Mouse (Mus musculus) B cell, adult 2 months (primary cell): ENCODE data around the gene Tarbp2.

Experiments used
- DNase-seq, 2 experiments: peaks; one replicate each; pipeline ENCODE4 v3.0.0; 2022

The Tarbp2 gene

GRCm38 (mm10) chr15:102526111-102527002, 8.4 kb downstream of the Tarbp2 start:
- no peak for DNase-seq

- DNase-seq = peak; percentile 35 to 41
Measured at GRCm38 (mm10) chr15:102527936-102528335, 9.9 kb downstream of the Tarbp2 start.

GRCm38 (mm10) chr15:102528396-102528795, 10.4 kb downstream of the Tarbp2 start:
- DNase-seq = no peak

GRCm38 (mm10) chr15:102530566-102530965, 12.6 kb downstream of the Tarbp2 start:
- no peak for DNase-seq

- DNase-seq = no peak
Measured at GRCm38 (mm10) chr15:102531586-102531985, 13.6 kb downstream of the Tarbp2 start.

GRCm38 (mm10) chr15:102532106-102532900, 14.3 kb downstream of the Tarbp2 start:
- DNase-seq = no peak

- DNase-seq = no peak
Measured at GRCm38 (mm10) chr15:102533926-102534325, 15.9 kb downstream of the Tarbp2 start.

GRCm38 (mm10) chr15:102544801-102545200, 26.8 kb downstream of the Tarbp2 start:
- no peak for DNase-seq

GRCm38 (mm10) chr15:102546246-102546645, 28.3 kb downstream of the Tarbp2 start:
- no peak for DNase-seq

- DNase-seq = no peak
Measured at GRCm38 (mm10) chr15:102546677-102547427, 28.9 kb downstream of the Tarbp2 start.

GRCm38 (mm10) chr15:102547478-102547877, 29.5 kb downstream of the Tarbp2 start:
- no peak for DNase-seq

- no peak for DNase-seq
Measured at GRCm38 (mm10) chr15:102552599-102552998, 34.6 kb downstream of the Tarbp2 start.

- no peak for DNase-seq
Measured at GRCm38 (mm10) chr15:102555581-102555980, 37.6 kb downstream of the Tarbp2 start.

GRCm38 (mm10) chr15:102557580-102557979, 39.6 kb downstream of the Tarbp2 start:
- DNase-seq = no peak

- no peak for DNase-seq
Measured at GRCm38 (mm10) chr15:102562491-102562890, 44.5 kb downstream of the Tarbp2 start.

- no peak for DNase-seq
Measured at GRCm38 (mm10) chr15:102563061-102563460, 45.1 kb downstream of the Tarbp2 start.

GRCm38 (mm10) chr15:102563681-102564080, 45.7 kb downstream of the Tarbp2 start:
- no peak for DNase-seq

- DNase-seq = no peak
Measured at GRCm38 (mm10) chr15:102567849-102568248, 49.9 kb downstream of the Tarbp2 start.

- DNase-seq = no peak
Measured at GRCm38 (mm10) chr15:102572081-102572480, 54.1 kb downstream of the Tarbp2 start.
